Mouse (Mus musculus) heart, postnatal 10 days (tissue): ENCODE results near the gene Gjc3. TPM values are rescaled to one million over a fixed set of nuclear protein-coding genes. Genes with fewer than 3 reads are reported as not detected.

Experiments used
- DNase-seq, 2 experiments: peaks; one replicate each; pipeline ENCODE4 v3.0.0; 2021
- intact Hi-C: fragments of 180-260 bp; cut with DNase I; formaldehyde crosslinking; loops from one replicate; pipeline ENCODE4 v1.15.1; 2025
- total RNA-seq, 2 experiments: library from RNA; stranded (reverse); gene quantifications; 2 replicates each; pipeline ENCODE4 v1.2.3; 2021

The Gjc3 gene
- total RNA-seq, 2 experiments from 2014 or later: 0.34 to 0.37 TPM

DNA sequence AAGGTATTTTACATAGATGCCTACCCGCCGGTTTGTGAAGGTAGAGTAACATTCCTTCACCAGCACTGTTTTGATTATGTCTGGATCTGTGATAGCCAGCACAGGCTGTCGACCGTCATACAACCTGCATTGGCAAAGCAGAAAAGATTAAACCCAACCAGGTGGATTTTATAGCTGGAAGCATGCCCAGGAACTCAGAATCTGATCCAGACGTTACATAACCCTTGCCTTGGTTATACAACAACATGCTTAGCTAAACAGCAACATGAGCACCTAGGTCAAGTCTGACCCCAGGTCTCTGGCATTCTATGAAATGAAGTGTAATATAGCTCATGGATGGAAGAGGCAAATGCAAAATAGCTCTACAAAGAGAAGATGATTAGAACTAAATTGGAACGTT lies 47.3 kb downstream of the Gjc3 start:
- intact Hi-C loops: no loop called here
- no peak for DNase-seq

DNA sequence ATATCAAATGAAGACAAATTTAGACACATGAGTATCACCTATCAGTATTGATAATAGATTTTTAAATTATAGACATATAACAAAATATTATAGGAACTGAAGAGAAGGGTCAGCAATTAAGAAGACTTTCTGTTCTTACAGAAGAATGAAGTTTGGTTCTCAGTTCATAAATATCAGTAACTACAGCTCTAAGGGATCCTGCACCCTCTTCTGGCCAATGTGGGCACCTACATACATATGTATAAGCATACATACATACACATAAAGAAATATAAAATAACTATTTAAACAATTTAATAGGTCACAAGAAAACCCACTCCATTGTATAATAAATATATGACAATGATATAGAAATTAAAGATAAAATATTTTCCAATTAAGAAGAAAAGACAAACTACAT lies 48.4 kb downstream of the Gjc3 start:
- DNase-seq: no peak
- intact Hi-C loops: no loop called here

- intact Hi-C loops: no loop called here
- no peak for DNase-seq
Measured at GRCm38 (mm10) chr5:137909564-137910262, 53.2 kb downstream of the Gjc3 start.

Other genes starting within 250 kb of the Gjc3 start
- gene Nyap1, start 221.5 kb downstream of the Gjc3 start, total RNA-seq: 1 to 10 TPM; 1.6 to 1.7 TPM
- gene Tsc22d4, start 217.4 kb downstream of the Gjc3 start, total RNA-seq: 100 to 1,000 TPM; 279 to 287 TPM
- gene Ppp1r35, start 184.2 kb downstream of the Gjc3 start, total RNA-seq: 10 to 100 TPM; 13.4 to 17.4 TPM
- gene Mepce, start 175.4 kb downstream of the Gjc3 start, total RNA-seq: 10 to 100 TPM; 26.2 to 41.3 TPM
- gene Zcwpw1, start 175.3 kb downstream of the Gjc3 start, total RNA-seq: 1 to 10 TPM; 2.8 to 3.1 TPM
- 1 to 10 TPM; 1.1 to 1.8 TPM for gene Pilra, start 126.8 kb downstream of the Gjc3 start, total RNA-seq
- under 1 TPM; 0.74 to 0.84 TPM for gene Pilrb1, start 105.0 kb downstream of the Gjc3 start, total RNA-seq
- gene Pilrb2, start 91.3 kb downstream of the Gjc3 start, total RNA-seq: under 1 TPM; 0.17 to 0.26 TPM
- gene Cyp3a13, start 41.5 kb downstream of the Gjc3 start, total RNA-seq: under 1 TPM; 0.17 to 0.22 TPM
- gene Azgp1, start 18.4 kb upstream of the Gjc3 start, total RNA-seq: not detected
- not detected for gene Smok3a, start 58.2 kb upstream of the Gjc3 start, total RNA-seq
- gene Smok3b, start 58.3 kb upstream of the Gjc3 start, total RNA-seq: not detected
- gene Smok3c, start 90.1 kb upstream of the Gjc3 start, total RNA-seq: not detected
- gene Zkscan1, start 122.0 kb upstream of the Gjc3 start, total RNA-seq: 10 to 100 TPM; 20.8 to 24.4 TPM
- 10 to 100 TPM; 14.5 to 18.2 TPM for gene Zscan21, start 153.8 kb upstream of the Gjc3 start, total RNA-seq
- gene Zfp113, start 192.6 kb upstream of the Gjc3 start, total RNA-seq: 10 to 100 TPM in 1 of 2 experiments, 1 to 10 TPM in 1; 5.6 to 10.1 TPM
- gene Cops6, start 198.0 kb upstream of the Gjc3 start, total RNA-seq: 100 to 1,000 TPM; 136 to 145 TPM
- gene Ap4m1, start 208.9 kb upstream of the Gjc3 start, total RNA-seq: 10 to 100 TPM; 11.3 to 15.5 TPM
- 10 to 100 TPM; 30.0 to 37.2 TPM for gene Mcm7, start 209.3 kb upstream of the Gjc3 start, total RNA-seq
- 10 to 100 TPM; 24.4 to 27.6 TPM for gene Taf6, start 224.4 kb upstream of the Gjc3 start, total RNA-seq
- 10 to 100 TPM in 1 of 2 experiments, 1 to 10 TPM in 1; 9.2 to 10.1 TPM for gene Cnpy4, start 224.4 kb upstream of the Gjc3 start, total RNA-seq
- gene Mblac1, start 231.2 kb upstream of the Gjc3 start, total RNA-seq: 1 to 10 TPM; 4.7 to 4.8 TPM